Mouse (Mus musculus) midbrain, embryonic 10.5 days (tissue): Measurements from ENCODE around the gene Pomp. TPM values are rescaled to one million over a fixed set of nuclear protein-coding genes. Genes with fewer than 3 reads are reported as not detected.
"Not testable (repeated sequence)": the region's sequence is repeated elsewhere in the genome, so short reads cannot be mapped to it uniquely, and the experiment has no call there.

Source experiments
- DNase-seq: peaks from one replicate; pipeline ENCODE4 v3.0.0-alpha.2; 2017; ENCODE audit warnings: low spot score
- H3K27ac ChIP-seq: fragments of 300-500 bp; sonication (generic); replicated peaks from 2 replicates; pipeline ENCODE4 v1.5.1; 2016; ENCODE audit warnings: mild to moderate bottlenecking
- H3K27me3 ChIP-seq: fragments of 300-500 bp; sonication (generic); 2 replicates; pipeline ENCODE4 v1.6.1; 2016; ENCODE audit warnings: low read depth, mild to moderate bottlenecking; ENCODE audit not compliant: poor library complexity, severe bottlenecking
- H3K36me3 ChIP-seq: fragments of 300-500 bp; sonication (generic); 2 replicates; pipeline ENCODE4 v1.6.1; 2016; ENCODE audit warnings: mild to moderate bottlenecking, moderate library complexity
- H3K4me1 ChIP-seq: fragments of 300-500 bp; sonication (generic); 2 replicates; pipeline ENCODE4 v1.6.1; 2016
- H3K4me3 ChIP-seq: fragments of 300-500 bp; sonication (generic); 2 replicates; pipeline ENCODE4 v1.5.1; 2016; ENCODE audit warnings: mild to moderate bottlenecking, moderate library complexity
- H3K9me3 ChIP-seq: fragments of 300-500 bp; sonication (generic); replicated peaks from 2 replicates; pipeline ENCODE4 v1.6.1; 2016; ENCODE audit warnings: mild to moderate bottlenecking
- WGBS: fragments of 180-500 bp; shearing (Covaris S2); methylation state at CpG from one replicate; pipeline ENCODE4 v1.1.7; 2016; 5-methylcytosine and 5-hydroxymethylcytosine counted together
- polyA plus RNA-seq: library from polyadenylated mRNA; unstranded; fragments of >200 nt; fragmentation: Nextera tagmentation; extraction: Ambion mirVana; gene quantifications from 2 replicates; pipeline ENCODE4 v1.2.1, GENCODE M21; 2016

The Pomp gene
- polyA plus RNA-seq, 1 experiment from 2014 or later: 557 TPM

GRCm38 (mm10) chr5:147894455-147895076 is 34.3 kb downstream of the Pomp start, which contains the start of gene Slc46a3:
TSS of gene Slc46a3 (minus strand) at chr5:147894815.
- Histone ChIP-seq H3K27me3 (peaks cover 37% of the 10 kb centered on the region), H3K36me3 (no peaks in the 10 kb centered on the region), H3K4me1 (peaks cover 24% of the 10 kb centered on the region), H3K9me3 (no peaks in the 10 kb centered on the region), H3K27ac (peak within 1 kb of the TSS; percentile 72), H3K4me3 (peak within 1 kb of the TSS; percentile 70)
- WGBS: under 1% methylated on average over 47 of the region's 47 CpGs
- peak; percentile 97 for DNase-seq

GRCm38 (mm10) chr5:147895436-147896198 is 35.4 kb downstream of the Pomp start:
- no peaks in the 10 kb centered on the region for H3K9me3 ChIP-seq
- H3K27me3 ChIP-seq: peaks cover 37% of the 10 kb centered on the region
- no peaks in the 10 kb centered on the region for H3K36me3 ChIP-seq
- no peak overlapping the region for H3K27ac ChIP-seq
- H3K4me1 ChIP-seq: peaks cover 24% of the 10 kb centered on the region
- H3K4me3 ChIP-seq: peak overlapping the region; percentile 70
- no peak for DNase-seq
- WGBS: 25% methylated on average over 16 of the region's 16 CpGs

GRCm38 (mm10) chr5:147896501-147896900 is 36.2 kb downstream of the Pomp start:
- not testable (repeated sequence) for H3K27ac ChIP-seq, H3K9me3 ChIP-seq, H3K36me3 ChIP-seq, DNase-seq, H3K4me3 ChIP-seq
- Histone ChIP-seq H3K27me3 (peaks cover 37% of the 10 kb centered on the region), H3K4me1 (peaks cover 24% of the 10 kb centered on the region)
- 92% methylated on average over 4 of the region's 4 CpGs for WGBS

GRCm38 (mm10) chr5:147898254-147898653 is 38.0 kb downstream of the Pomp start:
- Histone ChIP-seq H3K27ac (no peak overlapping the region), H3K27me3 (peaks cover 20% of the 10 kb centered on the region), H3K4me1 (peaks cover 19% of the 10 kb centered on the region), H3K9me3 (no peaks in the 10 kb centered on the region), H3K4me3 (no peak overlapping the region), H3K36me3 (no peaks in the 10 kb centered on the region)
- WGBS: 66% methylated on average over 2 of the region's 2 CpGs
- no peak for DNase-seq

- Histone ChIP-seq H3K36me3 (no peaks in the 10 kb centered on the region), H3K4me1 (peaks cover 11% of the 10 kb centered on the region), H3K4me3 (no peak overlapping the region), H3K9me3 (no peaks in the 10 kb centered on the region), H3K27me3 (peaks cover 12% of the 10 kb centered on the region), H3K27ac (no peak overlapping the region)
- DNase-seq: no peak
- WGBS: 62% methylated on average over 4 of the region's 4 CpGs
These were observed 38.8 kb downstream of the Pomp start for GRCm38 (mm10) chr5:147898968-147899549.

GRCm38 (mm10) chr5:147902008-147902757 is 41.9 kb downstream of the Pomp start:
- no peak for DNase-seq
- 89% methylated on average over 15 of the region's 15 CpGs for WGBS
- Histone ChIP-seq H3K27ac (no peak overlapping the region), H3K36me3 (no peaks in the 10 kb centered on the region), H3K27me3 (no peaks in the 10 kb centered on the region), H3K9me3 (no peaks in the 10 kb centered on the region), H3K4me1 (no peaks in the 10 kb centered on the region), H3K4me3 (no peak overlapping the region)

- 90% methylated on average over 9 of the region's 9 CpGs for WGBS
- H3K4me1 ChIP-seq: no peaks in the 10 kb centered on the region
- no peaks in the 10 kb centered on the region for H3K36me3 ChIP-seq
- no peak overlapping the region for H3K27ac ChIP-seq
- no peak overlapping the region for H3K4me3 ChIP-seq
- no peak for DNase-seq
- no peaks in the 10 kb centered on the region for H3K9me3 ChIP-seq
- no peaks in the 10 kb centered on the region for H3K27me3 ChIP-seq
These were observed 42.9 kb downstream of the Pomp start for GRCm38 (mm10) chr5:147903166-147903565.

- no peaks in the 10 kb centered on the region for H3K27me3 ChIP-seq
- H3K4me1 ChIP-seq: no peaks in the 10 kb centered on the region
- no peaks in the 10 kb centered on the region for H3K36me3 ChIP-seq
- H3K9me3 ChIP-seq: no peaks in the 10 kb centered on the region; the same call in 1 of the 2 replicates
- H3K27ac ChIP-seq: no peak overlapping the region
- H3K4me3 ChIP-seq: no peak overlapping the region
- WGBS: 65% methylated on average over 9 of the region's 11 CpGs
- DNase-seq: no peak
These were observed 46.9 kb downstream of the Pomp start for GRCm38 (mm10) chr5:147907144-147907543.

GRCm38 (mm10) chr5:147907851-147908250 is 47.6 kb downstream of the Pomp start:
- Histone ChIP-seq H3K4me1 (no peaks in the 10 kb centered on the region), H3K27me3 (no peaks in the 10 kb centered on the region), H3K36me3 (no peaks in the 10 kb centered on the region), H3K4me3 (no peak overlapping the region), H3K27ac (no peak overlapping the region), H3K9me3 (no peaks in the 10 kb centered on the region; the same call in 1 of the 2 replicates)
- DNase-seq: no peak
- 92% methylated on average over 8 of the region's 8 CpGs for WGBS

- Histone ChIP-seq H3K27ac (no peak overlapping the region), H3K4me1 (peaks cover 5% of the 10 kb centered on the region; the same call in 1 of the 2 replicates), H3K9me3 (no peaks in the 10 kb centered on the region; the same call in 1 of the 2 replicates), H3K36me3 (no peaks in the 10 kb centered on the region), H3K4me3 (no peak overlapping the region), H3K27me3 (no peaks in the 10 kb centered on the region)
- no peak for DNase-seq
- 91% methylated on average over 12 of the region's 12 CpGs for WGBS
These were observed 50.7 kb downstream of the Pomp start for GRCm38 (mm10) chr5:147910807-147911509.

GRCm38 (mm10) chr5:147911744-147912143 is 51.5 kb downstream of the Pomp start:
- 87% methylated on average over 5 of the region's 5 CpGs for WGBS
- no peak for DNase-seq
- Histone ChIP-seq H3K27me3 (no peaks in the 10 kb centered on the region), H3K9me3 (no peaks in the 10 kb centered on the region; the same call in 1 of the 2 replicates), H3K27ac (no peak overlapping the region), H3K36me3 (no peaks in the 10 kb centered on the region), H3K4me1 (peaks cover 5% of the 10 kb centered on the region; the same call in 1 of the 2 replicates), H3K4me3 (no peak overlapping the region)
